Mouse (Mus musculus) heart, adult 2 months (tissue): ENCODE results near the gene Stat6.

Experiments used
- CTCF ChIP-seq: fragments of 200-600 bp; IDR thresholded peaks from 2 replicates; pipeline ENCODE4 v1.8.1; 2022; ENCODE audit warnings: antibody characterized with exemption, mild to moderate bottlenecking, moderate library complexity
- POLR2A ChIP-seq: fragments of 200-500 bp; IDR thresholded peaks from 2 replicates; pipeline ENCODE4 v1.6.1; 2011; ENCODE audit warnings: mild to moderate bottlenecking, low read depth, low read length, control low read depth; ENCODE audit not compliant: insufficient read depth

DNA sequence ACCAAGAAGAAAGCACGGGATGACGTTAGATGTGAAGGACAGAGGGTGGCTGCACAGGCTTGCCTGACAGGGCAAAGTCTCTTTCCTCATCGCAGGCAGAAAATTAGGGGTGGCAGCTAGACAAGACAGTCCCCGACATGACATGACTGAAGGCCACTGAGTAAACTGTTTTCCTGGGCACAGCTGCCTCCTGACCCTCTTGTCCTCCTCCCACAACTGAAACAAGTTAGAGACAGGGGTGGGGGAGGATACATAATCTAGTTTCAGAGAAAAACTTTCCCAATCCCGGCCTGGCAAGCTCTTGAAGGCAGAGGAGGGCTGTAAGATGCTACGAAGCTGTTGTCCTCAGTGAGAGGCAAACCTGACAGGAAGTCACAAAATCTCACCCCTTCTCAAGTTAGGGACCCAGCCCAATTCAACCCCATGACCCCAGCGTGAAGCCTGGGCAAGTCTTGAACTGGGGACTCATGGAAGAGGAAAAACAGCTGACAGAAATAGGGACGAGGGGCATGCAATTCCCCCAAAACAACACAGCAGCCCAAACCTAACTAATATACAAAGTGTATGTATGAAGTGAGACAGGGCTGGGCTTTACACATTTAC is 23.6 kb upstream of the Stat6 start:
- TF ChIP-seq POLR2A (0 out of 2 replicates have a peak, but pooled peaks have one; percentile 30), CTCF (no peak)
